Mouse (Mus musculus): Measurements from ENCODE around the gene Cdh10. TPM values are rescaled to one million over a fixed set of nuclear protein-coding genes. Genes with fewer than 3 reads are reported as not detected.

Cdh10 gene
- polyA plus RNA-seq, 1 experiment from 2014 or later: 1.4 TPM

DNA sequence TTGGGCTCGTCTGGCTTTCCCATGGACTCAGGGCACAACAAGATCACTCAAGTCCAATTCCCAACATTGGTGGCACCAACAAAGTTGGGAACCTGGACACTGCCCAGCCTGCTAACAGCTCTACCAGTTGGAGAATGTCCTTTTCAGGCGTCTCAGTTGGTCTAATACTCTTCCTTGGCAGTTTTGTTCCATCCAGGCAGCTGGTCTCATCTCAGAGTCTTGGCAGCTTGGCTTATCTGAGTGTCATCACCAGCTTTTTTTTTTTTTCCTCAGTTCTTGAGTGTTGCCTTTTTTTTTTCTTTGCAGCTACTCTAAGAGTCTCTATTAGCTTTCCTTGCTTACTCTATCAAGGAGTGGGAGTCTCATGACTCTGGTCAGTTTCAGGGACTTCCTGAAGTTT is 85.4 kb downstream of the Cdh10 start:
- Histone ChIP-seq H3K4me3 (ENCODE audit: low read depth, low read length) (no peak overlapping the region), H3K27ac (ENCODE audit: low read depth, low read length) (no peak overlapping the region), H3K36me3 (ENCODE audit: control insufficient read depth, insufficient read depth, low read length) (no peaks in the 10 kb centered on the region), H3K9me3 (ENCODE audit: control insufficient read depth, low read length) (no peaks in the 10 kb centered on the region), H3K9ac (ENCODE audit: low read depth, low read length) (no peak overlapping the region), H3K27me3 (replicated peaks; ENCODE audit: control insufficient read depth, insufficient read depth, low read length) (no peaks in the 10 kb centered on the region), H3K4me1 (replicated peaks; ENCODE audit: control insufficient read depth, insufficient read depth, low read length) (no peaks in the 10 kb centered on the region), H3K4me2 (no peak overlapping the region)
- WGBS: 70% methylated on average over 2 of the region's 2 CpGs
- ATAC-seq (replicated peaks; ENCODE audit: low FRiP score) (no peak), DNase-seq (ENCODE audit: low spot score) (no peak)

- Histone ChIP-seq H3K36me3 (ENCODE audit: control insufficient read depth, insufficient read depth, low read length) (no peaks in the 10 kb centered on the region), H3K9me3 (ENCODE audit: control insufficient read depth, low read length) (no peaks in the 10 kb centered on the region), H3K4me1 (replicated peaks; ENCODE audit: control insufficient read depth, insufficient read depth, low read length) (no peaks in the 10 kb centered on the region), H3K27ac (ENCODE audit: low read depth, low read length) (no peak overlapping the region), H3K4me2 (no peak overlapping the region), H3K9ac (ENCODE audit: low read depth, low read length) (no peak overlapping the region), H3K27me3 (replicated peaks; ENCODE audit: control insufficient read depth, insufficient read depth, low read length) (no peaks in the 10 kb centered on the region), H3K4me3 (ENCODE audit: low read depth, low read length) (no peak overlapping the region)
- WGBS: 81% methylated on average over 4 of the region's 4 CpGs
- DNase-seq (ENCODE audit: low spot score): no peak
- no peak for ATAC-seq (replicated peaks; ENCODE audit: low FRiP score)
Measured at GRCm38 (mm10) chr15:18910612-18911011, 91.9 kb downstream of the Cdh10 start.

DNA sequence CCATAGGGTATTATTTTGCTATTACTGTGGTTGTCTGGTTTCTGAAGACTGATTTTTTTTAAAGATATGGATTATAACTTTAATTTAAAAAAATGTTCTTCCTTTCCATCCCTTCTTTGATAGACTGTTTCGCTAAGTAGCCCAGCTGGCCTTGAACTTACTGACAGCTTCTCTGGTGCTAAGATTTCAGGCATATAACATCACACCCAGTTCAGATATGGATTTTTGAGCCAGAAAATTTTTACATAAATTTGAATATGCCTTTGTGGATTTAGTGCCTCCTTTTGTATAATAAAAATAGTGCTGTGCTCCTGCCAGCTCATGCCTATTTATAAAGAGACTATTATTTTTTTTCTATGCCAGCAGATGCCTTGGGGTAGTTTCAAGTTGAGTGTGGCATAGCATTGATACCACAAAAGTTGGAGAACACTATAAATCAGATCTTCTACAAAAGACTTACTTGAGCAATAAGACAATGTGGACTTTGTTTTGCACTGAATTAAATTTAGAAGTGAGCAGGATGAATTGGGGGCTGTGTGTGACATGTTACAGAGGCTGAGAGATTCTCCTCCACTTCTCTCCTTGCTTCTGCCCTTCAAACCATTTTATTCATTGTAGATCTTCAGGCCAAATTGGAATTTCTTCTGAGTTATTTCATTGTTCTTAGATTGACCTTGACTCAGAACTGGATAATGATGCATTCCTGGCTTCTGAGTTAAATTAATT is 106.8 kb downstream of the Cdh10 start:
- no peak overlapping the region for H3K27ac ChIP-seq (ENCODE audit: low read depth, low read length)
- H3K9me3 ChIP-seq (ENCODE audit: control insufficient read depth, low read length): no peaks in the 10 kb centered on the region
- no peak for DNase-seq (ENCODE audit: low spot score)
- H3K27me3 ChIP-seq (replicated peaks; ENCODE audit: control insufficient read depth, insufficient read depth, low read length): no peaks in the 10 kb centered on the region
- H3K36me3 ChIP-seq (ENCODE audit: control insufficient read depth, insufficient read depth, low read length): no peaks in the 10 kb centered on the region
- H3K4me3 ChIP-seq (ENCODE audit: low read depth, low read length): no peak overlapping the region
- no peaks in the 10 kb centered on the region for H3K4me1 ChIP-seq (replicated peaks; ENCODE audit: control insufficient read depth, insufficient read depth, low read length)
- H3K4me2 ChIP-seq: no peak overlapping the region
- no peak for ATAC-seq (replicated peaks; ENCODE audit: low FRiP score)
- no peak overlapping the region for H3K9ac ChIP-seq (ENCODE audit: low read depth, low read length)
- 81% methylated on average over 1 of the region's 1 CpGs for WGBS

DNA sequence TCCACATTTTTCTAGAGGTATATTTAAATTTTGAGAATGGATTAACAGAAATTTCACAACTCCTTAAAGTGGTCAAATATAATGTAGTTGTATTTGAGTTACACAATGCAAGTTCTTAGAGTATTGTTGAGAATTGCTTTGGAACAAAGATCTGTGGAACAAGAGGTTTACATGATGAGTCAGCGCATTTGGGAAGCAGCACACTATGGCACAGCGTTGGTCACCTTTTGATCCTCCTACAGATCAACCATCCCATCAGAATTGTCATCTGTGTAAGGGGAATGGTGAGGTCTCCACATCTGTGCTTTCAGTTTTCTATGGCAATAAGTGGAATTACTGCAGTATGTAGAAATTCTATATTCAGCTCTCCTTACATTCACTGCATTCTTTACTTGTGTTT is 108.2 kb downstream of the Cdh10 start:
- no peaks in the 10 kb centered on the region for H3K9me3 ChIP-seq (ENCODE audit: control insufficient read depth, low read length)
- DNase-seq (ENCODE audit: low spot score): no peak
- H3K4me1 ChIP-seq (replicated peaks; ENCODE audit: control insufficient read depth, insufficient read depth, low read length): no peaks in the 10 kb centered on the region
- no peak overlapping the region for H3K27ac ChIP-seq (ENCODE audit: low read depth, low read length)
- H3K9ac ChIP-seq (ENCODE audit: low read depth, low read length): no peak overlapping the region
- H3K4me3 ChIP-seq (ENCODE audit: low read depth, low read length): no peak overlapping the region
- ATAC-seq (replicated peaks; ENCODE audit: low FRiP score): no peak
- 82% methylated on average over 2 of the region's 2 CpGs for WGBS
- H3K4me2 ChIP-seq: no peak overlapping the region
- no peaks in the 10 kb centered on the region for H3K27me3 ChIP-seq (replicated peaks; ENCODE audit: control insufficient read depth, insufficient read depth, low read length)
- H3K36me3 ChIP-seq (ENCODE audit: control insufficient read depth, insufficient read depth, low read length): no peaks in the 10 kb centered on the region

GRCm38 (mm10) chr15:18952266-18952665 is 133.5 kb downstream of the Cdh10 start:
- Histone ChIP-seq H3K27ac (ENCODE audit: low read depth, low read length) (no peak overlapping the region), H3K4me3 (ENCODE audit: low read depth, low read length) (no peak overlapping the region), H3K9me3 (ENCODE audit: control insufficient read depth, low read length) (no peaks in the 10 kb centered on the region), H3K36me3 (ENCODE audit: control insufficient read depth, insufficient read depth, low read length) (no peaks in the 10 kb centered on the region), H3K4me2 (no peak overlapping the region), H3K9ac (ENCODE audit: low read depth, low read length) (no peak overlapping the region), H3K4me1 (replicated peaks; ENCODE audit: control insufficient read depth, insufficient read depth, low read length) (no peaks in the 10 kb centered on the region), H3K27me3 (replicated peaks; ENCODE audit: control insufficient read depth, insufficient read depth, low read length) (no peaks in the 10 kb centered on the region)
- 83% methylated on average over 3 of the region's 3 CpGs for WGBS
- DNase-seq (ENCODE audit: low spot score) (no peak), ATAC-seq (replicated peaks; ENCODE audit: low FRiP score) (no peak)

DNA sequence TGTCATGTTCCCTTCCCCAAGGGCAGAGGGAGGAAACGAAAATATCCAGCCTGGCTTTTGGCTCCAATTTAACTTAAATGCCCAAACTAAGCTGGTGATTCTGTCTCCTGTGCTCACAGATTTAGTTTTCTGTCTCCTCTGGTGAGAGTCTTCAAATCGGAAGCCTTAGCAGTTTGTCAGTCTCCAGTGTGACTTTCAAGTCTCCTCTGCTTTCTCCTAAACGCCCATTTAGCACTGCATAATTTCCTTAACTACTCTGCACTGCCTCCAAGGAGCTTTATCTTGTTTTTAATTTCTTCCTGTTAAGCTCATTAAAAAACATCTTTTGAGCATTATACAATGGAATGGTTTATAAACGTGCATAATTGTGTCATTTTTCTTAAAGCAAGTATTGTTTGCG is 156.3 kb downstream of the Cdh10 start:
- DNase-seq (ENCODE audit: low spot score): no peak
- ATAC-seq (replicated peaks; ENCODE audit: low FRiP score): no peak

DNA sequence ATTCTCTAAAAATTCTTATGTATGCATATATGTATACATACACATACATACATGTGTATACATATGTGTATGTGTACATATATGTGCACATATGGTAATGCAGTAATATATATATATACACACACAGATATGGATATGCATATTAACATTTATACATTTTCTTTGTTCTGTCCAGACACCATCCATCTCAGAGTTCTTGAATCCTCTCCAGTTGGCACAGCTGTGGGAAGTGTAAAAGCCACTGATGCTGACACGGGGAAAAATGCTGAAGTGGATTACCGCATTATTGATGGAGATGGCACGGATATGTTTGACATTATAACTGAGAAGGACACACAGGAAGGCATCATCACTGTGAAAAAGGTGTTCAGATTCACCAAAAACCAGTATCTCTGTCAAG is 166.1 kb downstream of the Cdh10 start:
- Histone ChIP-seq H3K27me3 (replicated peaks; ENCODE audit: control insufficient read depth, insufficient read depth, low read length) (no peaks in the 10 kb centered on the region), H3K36me3 (ENCODE audit: control insufficient read depth, insufficient read depth, low read length) (no peaks in the 10 kb centered on the region), H3K4me1 (replicated peaks; ENCODE audit: control insufficient read depth, insufficient read depth, low read length) (no peaks in the 10 kb centered on the region), H3K27ac (ENCODE audit: low read depth, low read length) (no peak overlapping the region), H3K4me2 (no peak overlapping the region), H3K9me3 (ENCODE audit: control insufficient read depth, low read length) (no peaks in the 10 kb centered on the region), H3K9ac (ENCODE audit: low read depth, low read length) (no peak overlapping the region), H3K4me3 (ENCODE audit: low read depth, low read length) (no peak overlapping the region)
- DNase-seq (ENCODE audit: low spot score) (no peak), ATAC-seq (replicated peaks; ENCODE audit: low FRiP score) (no peak)
- WGBS: 88% methylated on average over 3 of the region's 3 CpGs

More for the DNA sequence above, 156.3 kb downstream of the Cdh10 start:
- H3K4me3 ChIP-seq (ENCODE audit: low read depth, low read length): no peak overlapping the region
- WGBS: 37% methylated on average over 5 of the region's 5 CpGs
- no peaks in the 10 kb centered on the region for H3K9me3 ChIP-seq (ENCODE audit: control insufficient read depth, low read length)
- no peaks in the 10 kb centered on the region for H3K27me3 ChIP-seq (replicated peaks; ENCODE audit: control insufficient read depth, insufficient read depth, low read length)
- H3K9ac ChIP-seq (ENCODE audit: low read depth, low read length): no peak overlapping the region
- H3K36me3 ChIP-seq (ENCODE audit: control insufficient read depth, insufficient read depth, low read length): no peaks in the 10 kb centered on the region
- H3K4me1 ChIP-seq (replicated peaks; ENCODE audit: control insufficient read depth, insufficient read depth, low read length): no peaks in the 10 kb centered on the region
- no peak overlapping the region for H3K27ac ChIP-seq (ENCODE audit: low read depth, low read length)
- H3K4me2 ChIP-seq: no peak overlapping the region

DNA sequence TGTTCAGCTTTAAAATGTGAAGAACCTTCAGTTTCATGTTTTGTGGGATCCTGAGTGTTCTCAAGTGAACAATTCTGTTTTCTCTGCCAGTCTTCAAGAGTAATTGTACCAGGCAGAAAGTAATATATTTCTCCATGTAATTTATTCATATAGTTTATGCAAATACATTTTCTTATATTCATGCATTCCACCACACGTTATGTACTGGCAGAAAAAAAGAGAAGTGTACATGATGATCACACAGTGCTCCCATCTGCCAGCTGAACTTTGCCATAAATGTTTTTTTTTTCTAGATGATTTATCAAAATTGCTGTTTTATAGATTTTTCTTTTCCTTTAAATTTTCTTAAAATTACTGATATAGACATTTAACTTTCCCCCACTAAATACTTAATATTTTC is 168.9 kb downstream of the Cdh10 start:
- Histone ChIP-seq H3K4me2 (no peak overlapping the region), H3K27ac (ENCODE audit: low read depth, low read length) (no peak overlapping the region), H3K27me3 (replicated peaks; ENCODE audit: control insufficient read depth, insufficient read depth, low read length) (no peaks in the 10 kb centered on the region), H3K36me3 (ENCODE audit: control insufficient read depth, insufficient read depth, low read length) (no peaks in the 10 kb centered on the region), H3K4me1 (replicated peaks; ENCODE audit: control insufficient read depth, insufficient read depth, low read length) (no peaks in the 10 kb centered on the region), H3K4me3 (ENCODE audit: low read depth, low read length) (no peak overlapping the region), H3K9me3 (ENCODE audit: control insufficient read depth, low read length) (no peaks in the 10 kb centered on the region), H3K9ac (ENCODE audit: low read depth, low read length) (no peak overlapping the region)
- DNase-seq (ENCODE audit: low spot score) (no peak), ATAC-seq (replicated peaks; ENCODE audit: low FRiP score) (no peak)
- WGBS: 87% methylated on average over 1 of the region's 1 CpGs

DNA sequence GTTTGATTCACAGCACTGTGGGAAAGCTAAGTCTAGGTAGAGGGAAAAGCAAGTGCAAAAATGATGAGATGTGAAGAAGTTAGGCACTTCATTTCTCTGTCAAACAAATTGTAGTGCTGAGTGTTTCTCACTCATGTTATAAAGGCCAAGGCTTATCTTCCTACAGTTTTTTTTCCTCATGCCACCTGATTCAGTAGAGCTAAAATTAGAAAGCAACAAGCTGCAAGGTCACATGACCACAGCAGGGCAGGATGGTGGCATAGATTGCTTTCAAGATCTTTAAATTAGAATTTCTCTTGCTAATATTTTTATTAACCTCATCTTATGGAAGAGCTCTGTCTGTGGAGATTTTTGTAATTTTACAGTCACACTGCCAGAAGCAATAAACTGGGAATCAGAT is 174.8 kb downstream of the Cdh10 start:
- no peaks in the 10 kb centered on the region for H3K9me3 ChIP-seq (ENCODE audit: control insufficient read depth, low read length)
- H3K27ac ChIP-seq (ENCODE audit: low read depth, low read length): no peak overlapping the region
- DNase-seq (ENCODE audit: low spot score) (no peak), ATAC-seq (replicated peaks; ENCODE audit: low FRiP score) (no peak)
- no peak overlapping the region for H3K9ac ChIP-seq (ENCODE audit: low read depth, low read length)
- H3K36me3 ChIP-seq (ENCODE audit: control insufficient read depth, insufficient read depth, low read length): no peaks in the 10 kb centered on the region
- H3K4me3 ChIP-seq (ENCODE audit: low read depth, low read length): no peak overlapping the region
- no peak overlapping the region for H3K4me2 ChIP-seq
- no peaks in the 10 kb centered on the region for H3K4me1 ChIP-seq (replicated peaks; ENCODE audit: control insufficient read depth, insufficient read depth, low read length)
- no peaks in the 10 kb centered on the region for H3K27me3 ChIP-seq (replicated peaks; ENCODE audit: control insufficient read depth, insufficient read depth, low read length)
